ENCODE assay signal across 8 mouse cellular contexts in the genomic region with DNA sequence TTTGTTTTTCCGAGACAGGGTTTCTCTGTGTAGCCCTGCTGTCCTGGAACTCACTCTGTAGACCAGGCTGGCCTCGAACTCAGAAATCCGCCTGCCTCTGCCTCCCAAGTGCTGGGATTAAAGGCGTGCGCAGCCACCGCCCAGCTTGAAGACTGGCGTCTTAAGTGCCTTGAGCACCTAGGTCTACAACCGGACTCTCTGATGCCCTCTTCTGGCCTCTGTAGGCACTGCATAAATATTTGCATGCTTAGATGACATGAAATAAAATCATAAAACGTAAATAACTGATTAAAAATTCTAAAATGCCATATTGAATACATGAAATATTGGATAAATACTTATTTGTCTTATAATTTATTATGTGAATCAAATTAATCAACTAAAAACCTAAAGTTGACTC. TPM values are rescaled to one million over a fixed set of nuclear protein-coding genes. Genes with fewer than 3 reads are reported as not detected.
DNase-seq lines count a peak whose midpoint lies in the region; ATAC-seq and TF ChIP-seq lines count a peak whose summit lies in the region.
"Not testable (repeated sequence)": the region's sequence is repeated elsewhere in the genome, so short reads cannot be mapped to it uniquely, and the experiment has no call there.

No protein-coding gene starts in this region.

- not testable (repeated sequence) for ATAC-seq in lung, postnatal 0 days

- WGBS in embryonic facial prominence, embryonic 10.5 days = 79% methylated on average over 9 of the region's 9 CpGs
- WGBS in lung, postnatal 0 days = 67% methylated on average over 9 of the region's 9 CpGs

- peak; percentile 45 for TF ChIP-seq CTCF in ES-Bruce4 (IDR thresholded peaks at IDR 0.05; ENCODE audit: low read depth, low read length)
- peak; percentile 66 for TF ChIP-seq CTCF in lung, postnatal 0 days (IDR thresholded peaks at IDR 0.05)

- not testable (repeated sequence) for H3K27ac ChIP-seq in ES-Bruce4 (ENCODE audit: insufficient read depth, low read length); embryonic facial prominence, embryonic 10.5 days (replicated peaks); lung, postnatal 0 days (ENCODE audit: low read length)

- H3K4me3 ChIP-seq in ES-Bruce4 (ENCODE audit: low read depth, low read length); embryonic facial prominence, embryonic 10.5 days; lung, postnatal 0 days (ENCODE audit: low read depth, low read length): not testable (repeated sequence)

- not testable (repeated sequence) for H3K4me2 ChIP-seq in lung, postnatal 0 days (replicated peaks; ENCODE audit: low read depth, low read length)

- not testable (repeated sequence) for H3K4me1 ChIP-seq in ES-Bruce4 (ENCODE audit: control insufficient read depth, insufficient read depth, low read length); embryonic facial prominence, embryonic 10.5 days; lung, postnatal 0 days (ENCODE audit: insufficient read depth, low read depth, low read length)

- DNase-seq in brain, adult 2 months (ENCODE audit: low read depth, low spot score) = peak; percentile 79
- peak; percentile 46 for DNase-seq in embryonic facial prominence, embryonic 10.5 days (ENCODE audit: low spot score)
- DNase-seq in heart, postnatal 14 days = peak; percentile 43 to 75
- DNase-seq in kidney, postnatal 4 days = peak; percentile 68 to 75
- peak; percentile 43 for DNase-seq in lung, postnatal 0 days (ENCODE audit: low spot score)
- peak; percentile 75 for DNase-seq in retina, embryonic 14.5 days (ENCODE audit: low spot score)
- DNase-seq in thymus, postnatal 36 days = peak; percentile 30 to 41

- intact Hi-C loops in heart, postnatal 14 days (cut with DNase I) = loop anchor here (5.0 kb wide), 1 partner anchor 75 kb away; no protein-coding TSS in a partner anchor

- H3K27me3 ChIP-seq in ES-Bruce4 (ENCODE audit: control insufficient read depth, insufficient read depth, low read length, poor library complexity, severe bottlenecking); embryonic facial prominence, embryonic 10.5 days (replicated peaks; ENCODE audit: low read depth, poor library complexity, severe bottlenecking); lung, postnatal 0 days (replicated peaks; ENCODE audit: insufficient read depth, low read length): not testable (repeated sequence)

- H3K36me3 ChIP-seq in ES-Bruce4 (ENCODE audit: control insufficient read depth, insufficient read depth, low read length, poor library complexity, severe bottlenecking) = peaks cover 26% of the 10 kb centered on the region
- H3K36me3 ChIP-seq in embryonic facial prominence, embryonic 10.5 days (replicated peaks) = peaks cover 96% of the 10 kb centered on the region
- H3K36me3 ChIP-seq in lung, postnatal 0 days (ENCODE audit: insufficient read depth, low read length) = peaks cover 80% of the 10 kb centered on the region

- H3K9me3 ChIP-seq in ES-Bruce4 (replicated peaks; ENCODE audit: control insufficient read depth, insufficient read depth, low read length, poor library complexity, severe bottlenecking); embryonic facial prominence, embryonic 10.5 days; lung, postnatal 0 days (ENCODE audit: low read length): not testable (repeated sequence)

- TF ChIP-seq POLR2A in ES-Bruce4 (IDR thresholded peaks at IDR 0.05; ENCODE audit: insufficient read depth, low read length) = not testable (repeated sequence)

- H3K9ac ChIP-seq in ES-Bruce4 (ENCODE audit: low read depth, poor library complexity, severe bottlenecking); lung, postnatal 0 days (replicated peaks; ENCODE audit: low read depth): not testable (repeated sequence)

- not testable (repeated sequence) for TF ChIP-seq EP300 in ES-Bruce4 (IDR thresholded peaks at IDR 0.05; ENCODE audit: insufficient read depth, low read depth, low read length); lung, postnatal 0 days (IDR thresholded peaks at IDR 0.05)

RNA-seq across cellular contexts. Expression of a gene that starts 26.7 kb away (rescaled TPM):
- 231 and 247 TPM in 2 replicates for polyA plus RNA-seq in ES-Bruce4 (2011; ENCODE audit: insufficient read depth, insufficient read length, low read depth, missing spikeins)
- 183 TPM in 2 replicates for polyA plus RNA-seq in embryonic facial prominence, embryonic 10.5 days (2016; fragmentation: Nextera tagmentation; extraction: Ambion mirVana)
- 100 to 1,000 TPM; 328 to 332 TPM for total RNA-seq in heart, postnatal 14 days (2021)
- polyA plus RNA-seq in lung, postnatal 0 days (2015; fragmentation: Nextera tagmentation; extraction: Ambion mirVana) = 508 and 522 TPM in 2 replicates

RNA-seq across cellular contexts. Expression of a gene that starts 26.8 kb away (rescaled TPM):
- 68.0 and 83.3 TPM in 2 replicates for polyA plus RNA-seq in ES-Bruce4 (2011; ENCODE audit: insufficient read depth, insufficient read length, low read depth, missing spikeins)
- polyA plus RNA-seq in embryonic facial prominence, embryonic 10.5 days (2016; fragmentation: Nextera tagmentation; extraction: Ambion mirVana) = 90.3 and 96.0 TPM in 2 replicates
- total RNA-seq in heart, postnatal 14 days (2021) = 10 to 100 TPM; 78.0 to 78.3 TPM
- 59.5 and 61.2 TPM in 2 replicates for polyA plus RNA-seq in lung, postnatal 0 days (2015; fragmentation: Nextera tagmentation; extraction: Ambion mirVana)

RNA-seq across cellular contexts. Expression of a gene that starts 27.0 kb away (rescaled TPM):
- 44.1 and 44.8 TPM in 2 replicates for polyA plus RNA-seq in ES-Bruce4 (2011; ENCODE audit: insufficient read depth, insufficient read length, low read depth, missing spikeins)
- polyA plus RNA-seq in embryonic facial prominence, embryonic 10.5 days (2016; fragmentation: Nextera tagmentation; extraction: Ambion mirVana) = 57.8 and 59.2 TPM in 2 replicates
- 10 to 100 TPM in 1 of 2 experiments, 1 to 10 TPM in 1; 8.8 to 10.7 TPM for total RNA-seq in heart, postnatal 14 days (2021)
- 17.5 and 18.0 TPM in 2 replicates for polyA plus RNA-seq in lung, postnatal 0 days (2015; fragmentation: Nextera tagmentation; extraction: Ambion mirVana)
